Mouse (Mus musculus) kidney, adult 18-20 months (tissue): ENCODE data around the gene Enox1.

Experiments
- DNase-seq: peaks from one replicate; pipeline ENCODE4 v3.0.0; 2021

Enox1 gene

DNA sequence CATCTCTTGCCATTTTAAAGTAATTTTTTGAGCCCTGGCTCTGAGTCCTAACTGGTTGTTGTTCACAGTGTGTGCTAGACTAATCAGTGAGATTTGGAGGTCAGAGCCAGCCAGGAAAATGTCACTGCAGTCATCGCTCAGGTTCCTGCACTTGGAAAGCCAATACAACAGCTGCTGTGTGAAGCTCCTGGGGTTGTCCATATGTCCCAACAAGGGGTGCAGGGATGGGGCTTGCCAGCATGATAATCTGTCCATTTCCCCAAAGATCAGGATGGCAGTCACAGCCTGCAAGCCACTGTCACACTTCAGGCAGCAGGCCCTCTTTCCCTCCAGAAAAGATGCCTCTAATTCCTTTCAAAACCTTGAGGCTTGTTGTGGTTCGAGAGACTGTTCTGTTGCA, 483.0 kb downstream of the Enox1 start:
- DNase-seq, result no peak

DNA sequence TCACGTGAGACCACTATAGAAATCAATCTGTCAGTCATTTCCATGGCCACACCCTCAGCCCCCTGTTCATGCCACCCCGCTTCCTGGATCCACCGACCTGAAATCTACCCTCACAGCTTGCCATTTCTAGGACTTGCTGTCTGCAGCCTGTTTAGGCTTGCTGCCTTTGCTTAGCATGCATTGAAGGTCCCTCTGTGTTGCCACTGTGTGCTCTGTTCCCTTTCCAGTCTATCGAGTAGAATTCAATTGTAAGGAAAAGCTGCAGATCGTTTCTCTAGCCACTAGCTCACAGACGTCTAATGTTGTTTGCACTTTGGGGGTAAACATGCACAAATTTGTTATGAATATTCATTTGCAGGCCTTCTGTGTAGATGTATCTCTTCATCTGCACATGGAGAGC, 485.8 kb downstream of the Enox1 start:
- DNase-seq, result no peak

DNA sequence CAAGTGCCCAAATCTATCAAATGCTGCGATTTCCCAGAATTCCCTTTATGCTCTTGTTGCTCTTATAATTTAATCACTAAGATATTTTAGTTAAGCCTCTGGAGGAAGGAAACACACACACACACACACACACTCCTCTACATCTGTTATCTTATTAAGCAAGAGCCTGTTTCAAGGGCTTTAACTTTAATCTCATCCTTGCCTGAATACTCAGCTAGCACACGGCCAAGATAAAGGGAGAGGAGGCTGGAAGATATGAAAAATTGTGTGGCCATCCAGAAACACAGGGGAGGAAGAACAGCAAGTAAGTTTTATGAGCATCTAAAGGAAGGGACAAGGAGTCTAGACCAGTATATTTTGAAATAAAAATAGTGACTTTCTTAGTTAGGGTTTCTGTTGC, 489.6 kb downstream of the Enox1 start:
- no peak for DNase-seq

DNA sequence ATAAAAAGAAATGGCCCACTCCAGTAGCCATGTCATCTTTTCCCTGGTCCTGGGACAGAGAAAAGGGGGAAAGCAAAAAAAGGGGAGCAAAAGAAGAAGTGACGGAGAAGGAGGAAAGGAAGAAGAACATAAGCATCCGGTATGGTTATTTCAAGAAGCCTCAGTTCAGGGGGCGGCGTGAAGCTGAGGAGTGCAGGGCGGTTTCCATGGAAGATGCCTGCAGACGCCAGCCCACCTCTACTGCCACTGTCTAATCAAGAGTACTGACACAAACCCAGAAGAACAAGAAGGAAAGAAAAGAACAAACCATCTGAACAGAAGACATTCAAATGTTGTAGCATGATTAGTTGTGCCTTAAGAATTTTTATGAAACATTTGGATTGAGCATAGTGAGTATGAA, 490.5 kb downstream of the Enox1 start:
- DNase-seq, result no peak

DNA sequence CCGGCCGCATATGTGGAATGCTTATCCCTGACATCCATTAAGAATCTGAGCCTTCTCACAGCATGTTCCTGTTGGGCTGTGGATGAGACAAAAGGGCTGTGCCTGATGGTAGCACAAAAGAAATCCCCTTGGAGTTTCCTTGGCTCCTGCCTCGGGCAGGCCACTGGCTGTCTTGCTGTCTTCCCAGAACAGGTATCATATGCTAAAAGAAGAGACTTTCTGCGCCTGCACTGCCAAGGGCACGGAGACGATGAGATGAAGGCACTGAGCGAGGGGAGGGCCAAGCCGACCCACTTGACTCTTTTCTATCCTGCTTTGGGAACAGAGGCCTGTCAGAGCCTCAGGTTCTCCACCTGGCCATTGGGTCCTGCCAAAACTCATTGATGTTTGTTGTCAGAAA, 491.7 kb downstream of the Enox1 start:
- no peak for DNase-seq

DNA sequence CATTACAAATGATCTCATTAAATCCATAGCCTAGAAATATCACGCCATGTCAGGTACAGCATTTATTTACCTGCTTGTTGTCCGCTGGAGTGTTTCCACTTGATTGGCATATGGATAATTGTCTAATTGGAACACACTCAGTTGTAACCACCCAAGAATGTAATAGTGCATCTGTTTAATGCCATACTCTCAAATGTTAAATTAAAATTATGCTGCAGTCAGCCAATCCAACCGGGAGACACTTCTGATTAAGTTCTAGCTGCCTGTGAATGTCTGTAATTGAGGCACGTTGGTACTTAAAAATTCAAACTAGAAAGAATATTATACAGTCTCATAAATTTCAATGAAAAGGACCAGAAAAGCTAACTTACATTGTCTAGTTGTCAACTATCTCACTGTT, 502.2 kb downstream of the Enox1 start:
- no peak for DNase-seq

DNA sequence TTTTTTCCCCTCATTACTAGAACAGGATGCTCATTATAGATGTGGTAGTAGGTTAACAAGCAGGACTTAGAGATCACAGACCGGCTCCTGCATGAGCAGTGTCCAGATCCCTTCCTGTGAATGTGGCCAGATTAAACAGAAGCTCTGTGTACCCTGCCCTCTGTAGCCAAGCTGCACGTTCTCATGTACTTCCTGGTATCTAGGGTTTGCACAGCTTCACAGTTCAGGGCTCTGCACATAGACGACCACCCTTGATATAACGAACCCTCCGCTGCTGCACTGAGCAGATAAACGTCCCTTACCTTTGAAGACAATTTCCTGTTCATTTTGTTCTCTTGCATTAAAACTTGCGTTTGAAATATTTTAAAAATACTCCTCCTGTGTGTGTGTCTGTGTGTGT, 505.7 kb downstream of the Enox1 start:
- no peak for DNase-seq

DNA sequence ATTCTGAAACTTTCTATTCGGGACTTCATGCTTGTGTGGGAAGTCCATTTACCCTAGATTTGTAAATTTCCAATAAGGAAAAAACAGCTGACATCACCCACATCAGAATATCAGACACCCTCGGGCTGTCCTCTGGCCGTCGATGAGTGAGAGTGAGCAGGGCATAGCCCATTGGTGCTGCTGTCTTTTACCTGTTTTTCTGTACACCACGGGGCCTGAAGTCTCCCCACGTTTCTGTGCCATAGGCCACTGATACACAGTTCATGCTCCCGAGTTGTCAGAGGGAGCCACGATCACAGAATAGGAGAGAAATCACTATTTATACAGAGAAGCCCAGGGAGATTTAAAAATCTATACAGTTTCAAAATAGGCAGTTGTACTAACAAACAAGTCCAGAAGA, 506.4 kb downstream of the Enox1 start:
- DNase-seq, result no peak

DNA sequence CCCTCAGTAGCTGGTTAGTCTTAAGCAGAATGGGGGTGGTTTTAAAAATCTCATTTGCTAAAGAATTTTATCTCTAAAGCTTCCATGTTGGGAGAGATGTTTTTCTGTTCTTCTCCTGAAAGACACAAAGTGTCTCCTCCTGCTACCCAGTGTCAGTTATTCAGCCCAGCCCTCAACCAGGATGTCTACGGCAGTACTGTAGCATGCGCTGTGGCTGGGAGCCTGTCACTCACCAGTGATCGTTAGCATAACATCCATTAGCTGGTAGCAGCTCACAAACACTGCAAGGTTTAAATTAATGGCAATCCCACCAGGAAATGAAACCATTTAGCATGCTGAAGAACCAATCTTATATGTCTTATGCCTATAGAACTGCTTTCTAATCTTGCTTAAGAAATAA, 511.5 kb downstream of the Enox1 start:
- no peak for DNase-seq

DNA sequence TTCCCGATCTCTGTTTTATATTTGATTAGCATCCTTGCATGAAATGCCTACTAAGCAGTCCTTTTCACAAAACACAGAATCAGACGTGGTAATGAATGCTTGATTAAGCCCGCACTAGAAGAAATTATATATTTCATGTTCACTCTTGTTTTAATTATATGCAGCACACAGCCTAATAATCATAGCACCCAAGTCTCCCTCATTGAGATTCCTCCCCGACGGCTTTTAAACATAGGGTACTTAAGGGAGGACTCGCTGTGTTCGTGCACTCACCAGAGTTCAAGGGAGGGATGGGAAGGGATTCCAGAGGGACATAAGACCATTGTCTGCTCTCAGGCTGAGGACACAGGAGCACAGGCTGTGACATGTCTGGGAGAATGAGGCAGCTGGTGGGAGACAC, 512.9 kb downstream of the Enox1 start:
- DNase-seq, result no peak

DNA sequence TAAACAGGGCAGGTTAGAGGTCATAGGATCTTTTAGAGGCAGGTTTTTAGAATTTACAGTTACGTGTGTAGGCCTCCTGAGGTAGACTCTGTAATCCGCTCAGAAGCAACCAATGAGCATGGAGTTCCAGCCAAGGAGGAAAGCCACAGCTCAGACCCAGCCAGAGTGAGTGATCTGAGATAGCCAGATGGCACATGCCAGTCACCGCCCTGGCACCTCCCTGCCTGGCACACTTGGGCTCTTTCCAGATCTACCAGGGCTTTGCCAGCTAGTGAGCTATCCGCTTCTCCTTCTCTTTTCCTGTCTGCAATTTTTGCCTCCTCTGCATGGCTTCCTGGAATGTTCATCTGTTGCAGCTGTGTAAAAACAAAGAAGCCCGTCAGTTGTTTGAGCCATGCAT, 514.4 kb downstream of the Enox1 start:
- DNase-seq, result no peak

DNA sequence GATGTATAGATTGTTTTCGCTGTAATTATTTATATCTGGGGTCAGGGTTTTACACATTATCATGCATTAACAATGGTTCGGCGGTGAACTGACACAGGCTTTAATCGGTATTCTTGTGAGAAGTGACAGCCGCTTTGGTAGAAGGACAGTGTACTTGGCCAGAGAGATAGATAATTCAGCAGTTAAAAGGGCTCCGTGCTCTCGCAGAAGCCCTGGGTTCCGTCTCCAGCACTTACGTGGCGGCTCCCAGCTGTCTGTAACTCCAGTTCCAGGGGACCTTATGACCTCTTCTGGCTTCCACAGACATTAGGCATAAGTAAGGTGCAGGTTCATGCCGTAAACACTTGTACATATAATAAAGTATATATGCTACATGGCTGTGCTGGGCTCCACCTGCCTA, 515.4 kb downstream of the Enox1 start:
- DNase-seq, result no peak

DNA sequence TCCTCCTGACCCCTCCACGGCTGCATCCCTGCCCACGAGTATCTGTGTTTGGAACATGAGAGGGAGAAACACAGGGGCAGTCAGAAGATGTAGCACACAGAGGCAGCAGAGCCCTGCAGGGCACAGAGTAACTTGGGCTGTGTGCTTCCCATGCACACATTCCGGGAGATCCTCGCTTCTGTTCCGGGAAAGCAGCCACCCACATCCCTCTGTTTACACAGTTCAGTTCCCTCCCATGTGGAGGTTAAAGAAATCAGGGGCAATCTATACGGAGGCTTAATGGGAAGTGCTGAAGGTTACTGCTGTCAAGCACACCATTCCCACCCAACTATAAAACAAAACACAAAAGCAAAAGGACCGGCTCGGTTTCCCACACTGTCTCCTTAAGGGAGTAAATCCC, 516.6 kb downstream of the Enox1 start:
- DNase-seq, result no peak

DNA sequence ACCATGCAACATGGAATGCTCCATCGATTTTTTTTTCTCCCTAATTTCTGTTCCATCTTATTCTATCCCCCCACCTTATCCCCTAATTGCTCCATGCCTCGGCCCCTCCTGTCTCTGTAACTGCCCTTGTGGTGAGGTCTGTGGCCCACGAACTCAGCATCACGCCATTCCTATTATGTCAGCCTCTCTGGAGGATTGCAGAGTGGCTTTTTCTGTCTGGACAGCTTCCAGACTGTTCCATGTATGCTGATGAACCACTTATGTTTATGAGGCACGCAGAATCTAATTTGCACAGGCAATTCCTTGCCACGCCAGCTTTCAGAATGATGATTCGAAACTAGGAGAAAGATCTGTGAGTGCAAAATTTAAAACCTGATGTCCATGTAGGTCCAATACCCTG, 521.4 kb downstream of the Enox1 start:
- DNase-seq, result no peak

DNA sequence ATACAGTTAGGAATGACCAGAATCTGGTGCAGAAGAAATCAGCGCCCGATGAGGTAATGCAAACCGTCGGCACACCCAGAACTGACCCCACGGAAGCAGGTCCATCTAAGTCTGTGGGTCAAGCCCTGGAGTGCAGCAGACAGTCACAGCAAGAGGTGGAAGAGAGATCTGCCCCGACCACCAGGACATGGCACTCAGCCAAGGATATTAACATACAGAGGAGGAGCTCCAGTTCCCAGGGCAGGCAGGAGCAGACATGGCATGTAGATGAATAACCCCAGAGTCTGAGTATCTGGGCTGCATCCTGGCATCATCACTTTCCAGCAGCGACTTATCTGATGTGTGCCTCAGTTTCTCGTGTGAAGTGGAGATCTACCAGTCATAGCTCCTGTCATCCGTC, 523.3 kb downstream of the Enox1 start:
- no peak for DNase-seq

DNA sequence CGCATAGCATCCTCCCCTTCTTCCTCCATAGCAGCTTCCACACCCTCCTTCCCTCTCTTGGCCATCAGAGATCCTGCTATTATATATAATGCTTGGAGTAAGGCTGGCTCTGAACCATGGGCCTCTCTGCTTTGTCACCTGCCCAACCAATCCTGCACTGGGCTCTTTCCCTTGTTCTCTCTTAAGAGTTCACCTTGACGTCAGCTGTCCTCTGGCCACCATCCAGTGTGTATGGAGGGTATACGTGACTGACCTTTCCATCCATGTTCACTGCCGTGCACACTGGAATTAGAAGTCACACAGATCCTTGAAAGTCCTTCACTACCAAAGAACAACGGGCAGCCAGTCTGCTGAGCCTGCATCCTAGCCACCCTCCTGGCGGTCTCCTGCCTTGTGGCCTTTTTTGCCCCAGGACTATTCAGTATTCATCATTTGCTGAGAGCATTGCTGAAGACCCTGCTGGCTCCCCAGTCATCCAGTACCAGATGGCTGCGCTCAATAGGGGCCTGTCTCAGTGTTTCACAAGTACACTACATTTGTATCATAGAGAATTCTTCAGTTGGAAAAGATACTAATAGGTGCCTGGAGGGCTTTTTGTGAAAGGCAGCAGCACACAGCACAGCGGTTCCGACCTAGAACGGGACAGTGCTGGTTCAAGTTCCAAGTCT, 526.5 kb downstream of the Enox1 start:
- no peak for DNase-seq

DNA sequence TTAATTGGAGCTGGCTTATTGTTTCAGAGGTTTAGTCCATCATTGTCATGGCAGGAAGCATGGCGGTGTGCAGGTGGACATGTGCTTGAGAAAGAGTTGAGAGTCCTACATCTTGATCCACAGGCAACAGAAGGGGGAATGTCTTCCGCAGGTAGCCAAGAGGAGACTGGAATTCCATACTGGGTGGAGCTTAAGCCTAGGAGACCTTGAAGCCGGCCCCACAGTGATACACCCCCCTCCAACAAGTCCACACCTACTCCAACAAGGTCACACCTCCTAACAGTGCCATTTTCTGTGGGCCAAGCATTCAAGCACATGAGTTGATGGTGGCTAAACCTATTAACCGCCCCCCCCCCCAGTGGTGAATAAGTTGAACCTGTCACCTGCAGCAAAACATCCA, 533.3 kb downstream of the Enox1 start:
- no peak for DNase-seq

DNA sequence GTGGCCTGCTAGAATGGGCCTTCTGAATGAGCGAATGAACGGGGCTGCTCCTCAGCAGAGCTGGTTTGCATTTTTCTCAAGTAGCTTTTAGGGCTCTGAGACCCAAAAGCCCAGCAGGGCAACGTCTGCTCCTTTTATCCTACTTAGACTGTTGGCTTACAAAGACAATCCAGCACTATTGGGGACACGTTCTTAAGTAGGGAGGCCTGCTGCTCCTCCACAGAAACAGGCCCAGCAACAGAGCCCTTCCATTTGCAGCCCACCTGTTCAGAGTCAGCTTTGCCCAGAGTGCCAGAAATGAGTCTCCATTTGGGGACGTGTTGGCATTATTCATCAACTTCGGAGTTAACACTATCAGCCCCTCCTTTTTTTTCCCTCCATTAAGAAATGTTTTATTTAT, 548.4 kb downstream of the Enox1 start:
- no peak for DNase-seq

DNA sequence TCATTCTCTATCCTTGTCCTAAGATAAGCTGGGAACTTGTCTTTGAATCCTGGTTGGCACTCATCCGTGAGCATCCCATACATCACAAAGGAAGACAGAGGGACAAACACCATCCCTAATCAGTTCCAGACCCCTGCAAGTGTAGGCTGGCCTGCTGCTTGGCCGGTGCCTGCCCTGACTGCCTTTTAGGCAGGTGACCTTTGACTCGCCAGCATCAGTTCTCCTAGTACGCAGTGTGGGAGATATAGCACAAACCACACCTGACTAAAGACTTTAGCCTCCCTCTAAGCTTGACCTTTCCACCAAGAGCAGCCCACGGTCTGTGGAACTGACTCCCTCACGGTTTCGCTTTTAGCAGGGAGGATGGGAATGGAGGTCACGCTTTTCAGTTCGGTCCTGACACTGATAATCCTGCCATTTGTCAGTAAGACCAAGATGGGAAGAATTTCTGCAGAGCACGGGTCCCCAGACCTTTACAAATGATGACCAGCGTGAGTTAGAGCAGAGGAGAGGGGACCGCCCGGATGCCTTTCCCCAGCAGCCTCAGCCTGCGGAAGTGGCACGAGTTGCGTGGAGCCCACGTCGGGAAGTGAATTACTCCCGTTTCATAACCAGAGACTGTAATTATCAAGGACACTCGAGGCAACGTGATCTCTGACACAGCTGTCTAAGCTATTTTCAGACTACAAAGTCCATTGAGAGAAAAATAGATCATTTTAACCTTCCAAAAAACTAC, 550.1 kb downstream of the Enox1 start:
- DNase-seq, result no peak

DNA sequence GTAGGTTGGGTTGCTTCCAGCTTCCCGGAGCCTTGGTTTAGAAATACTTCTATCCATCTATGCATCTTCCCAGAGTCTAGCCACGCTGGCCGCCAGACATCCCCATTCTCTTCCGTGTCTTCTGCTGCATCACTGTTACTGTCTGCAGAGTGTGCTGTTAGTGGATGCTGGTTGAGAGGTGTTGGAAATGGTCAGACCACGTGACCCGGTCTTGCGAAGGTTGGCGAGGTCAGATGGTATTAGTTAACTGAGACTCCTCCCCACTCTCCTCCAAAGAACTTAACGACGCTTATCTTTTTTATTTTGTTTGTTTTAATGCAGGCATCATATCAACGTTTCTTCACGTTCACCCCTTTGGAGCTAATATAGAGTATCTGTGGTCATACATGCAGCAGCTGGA, 550.7 kb downstream of the Enox1 start:
- no peak for DNase-seq

DNA sequence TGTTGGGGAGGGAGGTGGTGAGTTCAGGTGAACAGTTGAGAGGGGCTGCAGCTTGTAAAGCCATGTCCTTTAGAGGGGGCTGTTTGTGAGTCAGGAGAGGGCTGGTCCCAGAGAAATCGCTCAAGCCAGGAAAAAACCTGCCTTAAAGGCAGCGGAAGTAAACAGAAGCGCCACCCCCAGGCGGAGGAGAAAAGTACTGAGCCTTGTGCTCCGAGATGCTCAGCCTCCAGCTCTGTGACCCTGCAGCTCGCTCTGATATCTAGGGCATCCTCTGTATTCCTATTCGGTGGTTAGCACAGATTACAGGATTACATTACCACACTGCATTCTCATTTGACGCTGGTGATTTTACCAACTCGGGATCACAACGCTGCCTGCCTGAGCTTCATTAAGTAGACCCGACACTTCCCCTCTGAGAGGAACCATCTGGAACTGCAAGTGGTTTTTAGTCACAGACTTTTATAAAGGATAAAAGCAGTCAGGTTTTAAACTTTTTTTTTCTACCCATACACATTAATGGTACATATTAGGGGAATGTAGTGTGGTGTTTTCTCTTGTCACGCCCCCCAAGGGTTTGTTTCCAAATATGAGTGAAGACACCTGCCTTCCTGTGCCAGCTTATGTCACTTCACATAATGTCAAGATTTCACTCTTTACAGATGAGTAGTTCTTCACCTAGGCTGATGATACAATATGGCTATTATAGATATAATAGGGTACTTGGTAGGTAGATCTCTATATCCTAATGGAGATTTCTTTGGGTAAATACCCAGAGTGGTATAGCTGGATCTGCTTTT, 552.0 kb downstream of the Enox1 start:
- DNase-seq, result no peak

DNA sequence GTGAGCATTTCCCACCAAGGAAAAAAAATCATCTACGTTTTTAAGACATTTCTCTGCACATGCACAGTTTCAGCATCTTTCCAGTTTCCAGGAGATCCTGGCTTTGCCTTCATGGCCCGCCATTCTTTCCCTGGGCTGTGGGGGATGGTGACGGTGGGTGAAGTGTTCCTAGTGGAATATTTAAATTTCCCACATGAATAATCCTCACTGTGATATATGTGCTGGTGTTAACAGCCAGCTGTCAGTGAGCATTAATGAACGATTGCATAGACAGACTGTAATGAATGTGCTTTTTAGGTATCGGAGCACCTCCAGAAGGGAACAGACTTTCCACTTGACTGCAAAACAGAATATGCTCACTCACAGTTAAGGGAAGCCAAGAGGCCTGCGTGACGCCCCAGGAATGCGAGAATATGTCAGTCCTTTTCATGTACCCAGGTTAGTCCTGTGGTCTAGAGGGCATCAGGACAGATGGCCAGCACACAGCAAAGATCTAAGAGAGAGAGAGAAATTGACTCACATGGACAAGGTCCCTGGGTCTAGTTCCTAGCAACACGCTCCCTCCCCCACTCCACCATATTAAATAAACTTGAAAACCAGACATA, 558.5 kb downstream of the Enox1 start:
- DNase-seq, result no peak

DNA sequence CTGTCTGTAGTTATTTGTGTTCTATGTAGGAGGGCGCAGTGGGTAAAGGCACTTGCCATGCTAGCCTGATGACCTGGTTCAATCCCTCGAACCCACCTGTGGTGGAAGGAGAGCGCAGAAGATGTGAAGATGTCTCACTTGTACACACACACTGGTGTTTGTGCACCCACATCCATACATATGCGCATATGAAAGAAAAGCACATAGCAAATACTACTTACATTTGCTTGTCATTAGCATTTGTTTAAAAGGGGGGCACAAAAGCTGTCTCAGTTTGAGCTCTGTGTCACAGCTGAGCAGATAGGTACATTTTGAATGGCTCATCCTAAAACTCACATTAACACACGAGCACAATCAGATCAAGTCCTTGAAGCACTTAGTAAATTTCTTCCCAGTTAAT, 560.4 kb downstream of the Enox1 start:
- DNase-seq, result no peak

DNA sequence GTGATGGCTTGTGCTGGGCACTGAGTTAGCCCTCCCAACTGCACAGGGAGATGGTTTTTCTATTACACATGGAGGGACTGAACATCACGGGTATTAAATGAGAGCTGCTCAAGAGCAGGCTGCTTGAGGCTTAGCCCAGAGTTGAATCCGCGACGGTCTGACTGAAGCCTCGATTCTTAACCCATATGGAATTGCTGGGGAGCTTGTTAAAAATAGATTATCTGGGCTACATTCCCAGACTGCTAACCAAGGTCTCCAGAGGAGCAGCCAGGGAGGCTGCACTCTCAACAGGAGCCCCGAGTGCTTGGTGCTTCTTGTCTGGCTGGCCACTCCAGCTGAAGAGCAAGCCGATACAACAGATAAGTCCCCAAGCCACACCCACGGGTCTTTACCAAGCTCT, 562.3 kb downstream of the Enox1 start:
- DNase-seq, result no peak
